Mouse (Mus musculus): ENCODE measurements around the gene Stab1. TPM values are rescaled to one million over a fixed set of nuclear protein-coding genes. Genes with fewer than 3 reads are reported as not detected.

Gene Stab1
- polyA plus RNA-seq, 1 experiment from 2014 or later = 23.1 TPM

GRCm38 (mm10) chr14:31115522-31115921 lies 52.9 kb downstream of the Stab1 start:
- Histone ChIP-seq H3K9me3 (ENCODE audit: control insufficient read depth) (no peaks in the 10 kb centered on the region), H3K4me2 (replicated peaks; ENCODE audit: low read depth) (no peak overlapping the region), H3K9ac (ENCODE audit: low read depth, low read length) (no peak overlapping the region), H3K36me3 (ENCODE audit: control insufficient read depth, insufficient read depth) (peaks cover 53% of the 10 kb centered on the region), H3K4me1 (replicated peaks; ENCODE audit: control insufficient read depth, insufficient read depth, low read length) (no peaks in the 10 kb centered on the region), H3K4me3 (ENCODE audit: low read depth, low read length) (no peak overlapping the region), H3K27me3 (replicated peaks; ENCODE audit: control insufficient read depth, insufficient read depth, low read length) (no peaks in the 10 kb centered on the region), H3K27ac (ENCODE audit: low read depth, low read length) (0 out of 2 replicates have a peak overlapping the region, but pooled peaks have one; percentile 10)
- TF ChIP-seq CTCF (IDR thresholded peaks at IDR 0.05; ENCODE audit: low read depth) = no peak
- no peak for ATAC-seq
- 37% methylated on average over 2 of the region's 2 CpGs for WGBS

- no peak for ATAC-seq
- Histone ChIP-seq H3K27me3 (replicated peaks; ENCODE audit: control insufficient read depth, insufficient read depth, low read length) (no peaks in the 10 kb centered on the region), H3K4me1 (replicated peaks; ENCODE audit: control insufficient read depth, insufficient read depth, low read length) (no peaks in the 10 kb centered on the region), H3K4me3 (ENCODE audit: low read depth, low read length) (no peak overlapping the region), H3K9ac (ENCODE audit: low read depth, low read length) (no peak overlapping the region), H3K9me3 (ENCODE audit: control insufficient read depth) (no peaks in the 10 kb centered on the region), H3K4me2 (replicated peaks; ENCODE audit: low read depth) (no peak overlapping the region), H3K36me3 (ENCODE audit: control insufficient read depth, insufficient read depth) (peaks cover 60% of the 10 kb centered on the region), H3K27ac (ENCODE audit: low read depth, low read length) (no peak overlapping the region)
- no peak for TF ChIP-seq CTCF (IDR thresholded peaks at IDR 0.05; ENCODE audit: low read depth)
- 64% methylated on average over 3 of the region's 3 CpGs for WGBS
Observed at GRCm38 (mm10) chr14:31114011-31114410, 54.4 kb downstream of the Stab1 start.

- no peak for TF ChIP-seq CTCF (IDR thresholded peaks at IDR 0.05; ENCODE audit: low read depth)
- Histone ChIP-seq H3K4me2 (replicated peaks; ENCODE audit: low read depth) (no peak overlapping the region), H3K27me3 (replicated peaks; ENCODE audit: control insufficient read depth, insufficient read depth, low read length) (no peaks in the 10 kb centered on the region), H3K27ac (ENCODE audit: low read depth, low read length) (no peak overlapping the region), H3K9ac (ENCODE audit: low read depth, low read length) (no peak overlapping the region), H3K4me3 (ENCODE audit: low read depth, low read length) (no peak overlapping the region), H3K9me3 (ENCODE audit: control insufficient read depth) (no peaks in the 10 kb centered on the region), H3K4me1 (replicated peaks; ENCODE audit: control insufficient read depth, insufficient read depth, low read length) (no peaks in the 10 kb centered on the region), H3K36me3 (ENCODE audit: control insufficient read depth, insufficient read depth) (peaks cover 63% of the 10 kb centered on the region)
- ATAC-seq = no peak
- 75% methylated on average over 5 of the region's 5 CpGs for WGBS
Observed at GRCm38 (mm10) chr14:31112187-31112586, 56.3 kb downstream of the Stab1 start.

GRCm38 (mm10) chr14:31110613-31111012 lies 57.8 kb downstream of the Stab1 start:
- no peaks in the 10 kb centered on the region for H3K4me1 ChIP-seq (replicated peaks; ENCODE audit: control insufficient read depth, insufficient read depth, low read length)

GRCm38 (mm10) chr14:31105156-31105555 lies 63.3 kb downstream of the Stab1 start:
- no peaks in the 10 kb centered on the region for H3K4me1 ChIP-seq (replicated peaks; ENCODE audit: control insufficient read depth, insufficient read depth, low read length)
- no peak for TF ChIP-seq CTCF (IDR thresholded peaks at IDR 0.05; ENCODE audit: low read depth)
- H3K4me2 ChIP-seq (replicated peaks; ENCODE audit: low read depth) = no peak overlapping the region
- H3K9ac ChIP-seq (ENCODE audit: low read depth, low read length) = no peak overlapping the region
- ATAC-seq = no peak
- peaks cover 58% of the 10 kb centered on the region for H3K36me3 ChIP-seq (ENCODE audit: control insufficient read depth, insufficient read depth)
- no peak overlapping the region for H3K27ac ChIP-seq (ENCODE audit: low read depth, low read length)
- no peaks in the 10 kb centered on the region for H3K9me3 ChIP-seq (ENCODE audit: control insufficient read depth)
- H3K27me3 ChIP-seq (replicated peaks; ENCODE audit: control insufficient read depth, insufficient read depth, low read length) = no peaks in the 10 kb centered on the region
- no peak overlapping the region for H3K4me3 ChIP-seq (ENCODE audit: low read depth, low read length)
- WGBS = 65% methylated on average over 2 of the region's 2 CpGs

More at GRCm38 (mm10) chr14:31110613-31111012, 57.8 kb downstream of the Stab1 start:
- no peak for TF ChIP-seq CTCF (IDR thresholded peaks at IDR 0.05; ENCODE audit: low read depth)
- no peak overlapping the region for H3K9ac ChIP-seq (ENCODE audit: low read depth, low read length)
- WGBS = 48% methylated on average over 3 of the region's 3 CpGs
- ATAC-seq = no peak
- no peak overlapping the region for H3K4me3 ChIP-seq (ENCODE audit: low read depth, low read length)
- H3K36me3 ChIP-seq (ENCODE audit: control insufficient read depth, insufficient read depth) = peaks cover 73% of the 10 kb centered on the region
- no peaks in the 10 kb centered on the region for H3K9me3 ChIP-seq (ENCODE audit: control insufficient read depth)
- no peaks in the 10 kb centered on the region for H3K27me3 ChIP-seq (replicated peaks; ENCODE audit: control insufficient read depth, insufficient read depth, low read length)
- H3K4me2 ChIP-seq (replicated peaks; ENCODE audit: low read depth) = no peak overlapping the region
- no peak overlapping the region for H3K27ac ChIP-seq (ENCODE audit: low read depth, low read length)

- Histone ChIP-seq H3K36me3 (ENCODE audit: control insufficient read depth, insufficient read depth) (peaks cover 54% of the 10 kb centered on the region), H3K4me2 (replicated peaks; ENCODE audit: low read depth) (no peak overlapping the region), H3K4me1 (replicated peaks; ENCODE audit: control insufficient read depth, insufficient read depth, low read length) (no peaks in the 10 kb centered on the region), H3K27me3 (replicated peaks; ENCODE audit: control insufficient read depth, insufficient read depth, low read length) (no peaks in the 10 kb centered on the region), H3K9me3 (ENCODE audit: control insufficient read depth) (no peaks in the 10 kb centered on the region), H3K9ac (ENCODE audit: low read depth, low read length) (no peak overlapping the region), H3K4me3 (ENCODE audit: low read depth, low read length) (no peak overlapping the region), H3K27ac (ENCODE audit: low read depth, low read length) (no peak overlapping the region)
- WGBS = 56% methylated on average over 1 of the region's 1 CpGs
- TF ChIP-seq CTCF (IDR thresholded peaks at IDR 0.05; ENCODE audit: low read depth) = no peak
- no peak for ATAC-seq
Observed at GRCm38 (mm10) chr14:31089918-31090317, 78.5 kb downstream of the Stab1 start.

Other genes starting within 250 kb of the Stab1 start
- 3.9 and 4.7 TPM in 2 replicates for gene Itih3, start 244.9 kb downstream of the Stab1 start, polyA plus RNA-seq (2015; fragmentation: Nextera tagmentation; extraction: Ambion mirVana)
- not detected in 2 replicates for gene Itih1, start 225.4 kb downstream of the Stab1 start, polyA plus RNA-seq (2015; fragmentation: Nextera tagmentation; extraction: Ambion mirVana)
- gene Nek4, start 217.3 kb downstream of the Stab1 start, polyA plus RNA-seq (2015; fragmentation: Nextera tagmentation; extraction: Ambion mirVana) = 2.9 and 3.0 TPM in 2 replicates
- gene Glt8d1, start 167.2 kb downstream of the Stab1 start, polyA plus RNA-seq (2015; fragmentation: Nextera tagmentation; extraction: Ambion mirVana) = 18.2 and 21.6 TPM in 2 replicates
- gene Spcs1, start 167.0 kb downstream of the Stab1 start, polyA plus RNA-seq (2015; fragmentation: Nextera tagmentation; extraction: Ambion mirVana) = 434 and 465 TPM in 2 replicates
- gene Pbrm1, start 149.5 kb downstream of the Stab1 start, polyA plus RNA-seq (2015; fragmentation: Nextera tagmentation; extraction: Ambion mirVana) = 33.1 and 39.8 TPM in 2 replicates
- gene Gnl3, start 149.5 kb downstream of the Stab1 start, polyA plus RNA-seq (2015; fragmentation: Nextera tagmentation; extraction: Ambion mirVana) = 53.5 and 59.6 TPM in 2 replicates
- gene Smim4, start 39.7 kb downstream of the Stab1 start, polyA plus RNA-seq (2015; fragmentation: Nextera tagmentation; extraction: Ambion mirVana) = 127 and 132 TPM in 2 replicates
- 31.2 and 34.9 TPM in 2 replicates for gene Nt5dc2, start 37.6 kb downstream of the Stab1 start, polyA plus RNA-seq (2015; fragmentation: Nextera tagmentation; extraction: Ambion mirVana)
- gene Tnnc1, start 39.7 kb upstream of the Stab1 start, polyA plus RNA-seq (2015; fragmentation: Nextera tagmentation; extraction: Ambion mirVana) = 1.4 and 1.6 TPM in 2 replicates
- 74.1 and 78.8 TPM in 2 replicates for gene Nisch, start 48.3 kb upstream of the Stab1 start, polyA plus RNA-seq (2015; fragmentation: Nextera tagmentation; extraction: Ambion mirVana)
- gene Sema3g, start 49.2 kb upstream of the Stab1 start, polyA plus RNA-seq (2015; fragmentation: Nextera tagmentation; extraction: Ambion mirVana) = 0.61 and 0.74 TPM in 2 replicates
- 8.6 and 10.3 TPM in 2 replicates for gene Phf7, start 82.7 kb upstream of the Stab1 start, polyA plus RNA-seq (2015; fragmentation: Nextera tagmentation; extraction: Ambion mirVana)
- gene Bap1, start 82.8 kb upstream of the Stab1 start, polyA plus RNA-seq (2015; fragmentation: Nextera tagmentation; extraction: Ambion mirVana) = 20.7 and 22.4 TPM in 2 replicates
- 0.30 and 0.57 TPM in 2 replicates for gene Dnah1, start 155.3 kb upstream of the Stab1 start, polyA plus RNA-seq (2015; fragmentation: Nextera tagmentation; extraction: Ambion mirVana)
- 18.6 and 18.7 TPM in 2 replicates for gene Capn7, start 168.0 kb upstream of the Stab1 start, polyA plus RNA-seq (2015; fragmentation: Nextera tagmentation; extraction: Ambion mirVana)